ENCODE assay signal across 15 mouse cellular contexts in the genomic region with DNA sequence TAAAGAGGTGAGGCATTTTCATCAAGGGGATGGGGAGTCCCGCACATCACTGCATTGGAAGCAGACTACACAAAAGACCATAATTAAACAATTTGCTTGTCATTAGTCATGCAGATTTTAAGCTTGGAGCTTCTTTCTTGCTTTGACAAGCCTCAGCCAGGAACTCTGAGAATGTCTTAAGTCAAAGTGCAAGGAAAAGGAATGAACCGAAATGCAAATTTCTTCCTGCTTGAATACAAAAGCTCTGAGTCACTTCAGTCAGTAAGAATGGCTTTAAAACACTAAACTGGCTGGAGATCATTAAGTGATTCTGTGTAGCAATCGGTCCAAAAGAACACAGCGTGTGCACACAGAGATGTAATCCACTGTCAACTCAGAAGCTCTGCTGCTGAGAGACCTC. TPM values are rescaled to one million over a fixed set of nuclear protein-coding genes. Genes with fewer than 3 reads are reported as not detected.
A peak's percentile ranks its signal among the peaks of the same experiment; 100 is the strongest.
DNase-seq lines count a peak whose midpoint lies in the region; ATAC-seq and TF ChIP-seq lines count a peak whose summit lies in the region.
"Had no signal": no experiment of that assay in that cellular context is flagged by ENCODE, and none has a peak within 500 bp of the region (broad histone marks: within the 10 kb centered on the region; RNA-seq: fewer than 3 reads in every experiment).

No protein-coding gene starts in this region.

- H3K9me3 ChIP-seq in midbrain, embryonic 11.5 days (ENCODE audit: control insufficient read depth, low read length) = no peaks in the 10 kb centered on the region
- H3K9me3 ChIP-seq in midbrain, embryonic 10.5 days (replicated peaks) = no peaks in the 10 kb centered on the region
- H3K9me3 ChIP-seq in forebrain, postnatal 0 days (ENCODE audit: low read length) = no peaks in the 10 kb centered on the region
- no peaks in the 10 kb centered on the region for H3K9me3 ChIP-seq in neural tube, embryonic 15.5 days (replicated peaks)
- H3K9me3 ChIP-seq: liver, embryonic 15.5 days had no signal

- H3K27ac ChIP-seq in midbrain, embryonic 11.5 days (ENCODE audit: low read depth, low read length) = no peak overlapping the region
- no peak overlapping the region for H3K27ac ChIP-seq in midbrain, embryonic 10.5 days (replicated peaks)
- no peak overlapping the region for H3K27ac ChIP-seq in forebrain, postnatal 0 days (ENCODE audit: low read depth, low read length)
- no peak overlapping the region for H3K27ac ChIP-seq in neural tube, embryonic 15.5 days (replicated peaks)
- H3K27ac ChIP-seq: liver, embryonic 15.5 days; stomach, postnatal 0 days had no signal

- no peak overlapping the region for H3K9ac ChIP-seq in midbrain, embryonic 11.5 days (ENCODE audit: low read length)
- no peak overlapping the region for H3K9ac ChIP-seq in forebrain, postnatal 0 days
- H3K9ac ChIP-seq in neural tube, embryonic 15.5 days (replicated peaks) = no peak overlapping the region
- H3K9ac ChIP-seq: liver, embryonic 15.5 days had no signal

- no peak overlapping the region for H3K4me3 ChIP-seq in midbrain, embryonic 11.5 days (ENCODE audit: low read depth, low read length)
- no peak overlapping the region for H3K4me3 ChIP-seq in midbrain, embryonic 10.5 days
- H3K4me3 ChIP-seq in forebrain, postnatal 0 days (ENCODE audit: low read depth, low read length) = peak overlapping the region; percentile 47
- H3K4me3 ChIP-seq in neural tube, embryonic 15.5 days (replicated peaks) = peak overlapping the region; percentile 14; the same call in 1 of the 2 replicates
- H3K4me3 ChIP-seq: liver, embryonic 15.5 days had no signal

- no peak for ATAC-seq in midbrain, embryonic 11.5 days (ENCODE audit: low FRiP score)
- ATAC-seq in forebrain, postnatal 0 days = peak; percentile 14; the same call in 1 of the 2 replicates
- no peak for ATAC-seq in neural tube, embryonic 15.5 days (ENCODE audit: low FRiP score)

- DNase-seq in embryo, embryonic 10 days (ENCODE audit: low spot score) = peak; percentile 6
- DNase-seq in embryo, embryonic 9.5 days (ENCODE audit: extremely low spot score) = no peak
- DNase-seq in midbrain, embryonic 11.5 days (ENCODE audit: low spot score, missing footprints) = peak; percentile 81
- no peak for DNase-seq in midbrain, embryonic 10.5 days (ENCODE audit: low spot score)
- no peak for DNase-seq in forebrain, postnatal 0 days
- no peak for DNase-seq in B cell, adult 2 months
- DNase-seq in MN1 (ENCODE audit: low spot score) = no peak
- DNase-seq: adrenal gland, postnatal 36 days; cerebellum, adult 9-10 months; heart, adult 11 months; heart, postnatal 4 days; right cerebral cortex, postnatal 4 days had no signal

- peaks cover 14% of the 10 kb centered on the region for H3K4me1 ChIP-seq in midbrain, embryonic 11.5 days (ENCODE audit: control insufficient read depth, insufficient read depth, low read length)
- H3K4me1 ChIP-seq in midbrain, embryonic 10.5 days = peaks cover 30% of the 10 kb centered on the region
- no peaks in the 10 kb centered on the region for H3K4me1 ChIP-seq in forebrain, postnatal 0 days (ENCODE audit: insufficient read depth)
- H3K4me1 ChIP-seq in neural tube, embryonic 15.5 days = peaks cover 14% of the 10 kb centered on the region
- H3K4me1 ChIP-seq: liver, embryonic 15.5 days had no signal

- no peaks in the 10 kb centered on the region for H3K36me3 ChIP-seq in midbrain, embryonic 11.5 days (ENCODE audit: control insufficient read depth, insufficient read depth, low read length)
- no peaks in the 10 kb centered on the region for H3K36me3 ChIP-seq in midbrain, embryonic 10.5 days
- no peaks in the 10 kb centered on the region for H3K36me3 ChIP-seq in forebrain, postnatal 0 days (ENCODE audit: insufficient read depth)
- no peaks in the 10 kb centered on the region for H3K36me3 ChIP-seq in neural tube, embryonic 15.5 days
- H3K36me3 ChIP-seq: liver, embryonic 15.5 days had no signal

- H3K4me2 ChIP-seq in midbrain, embryonic 11.5 days = peak overlapping the region; percentile 6; the same call in 1 of the 2 replicates
- H3K4me2 ChIP-seq in forebrain, postnatal 0 days (ENCODE audit: low read depth) = peak overlapping the region; percentile 39
- peak overlapping the region; percentile 29 for H3K4me2 ChIP-seq in neural tube, embryonic 15.5 days
- H3K4me2 ChIP-seq: liver, embryonic 15.5 days had no signal

- no peaks in the 10 kb centered on the region for H3K27me3 ChIP-seq in midbrain, embryonic 11.5 days (ENCODE audit: control insufficient read depth, insufficient read depth, low read length)
- no peaks in the 10 kb centered on the region for H3K27me3 ChIP-seq in midbrain, embryonic 10.5 days (ENCODE audit: low read depth, poor library complexity, severe bottlenecking)
- H3K27me3 ChIP-seq in forebrain, postnatal 0 days (ENCODE audit: insufficient read depth, low read length) = no peaks in the 10 kb centered on the region
- H3K27me3 ChIP-seq in neural tube, embryonic 15.5 days (replicated peaks) = no peaks in the 10 kb centered on the region
- H3K27me3 ChIP-seq: liver, embryonic 15.5 days had no signal

- WGBS in midbrain, embryonic 11.5 days = 8% methylated on average over 4 of the region's 4 CpGs
- WGBS in midbrain, embryonic 10.5 days = 17% methylated on average over 4 of the region's 4 CpGs
- 4% methylated on average over 4 of the region's 4 CpGs for WGBS in forebrain, postnatal 0 days
- WGBS in neural tube, embryonic 15.5 days = 8% methylated on average over 4 of the region's 4 CpGs

- no peak for TF ChIP-seq CTCF in forebrain, postnatal 0 days (IDR thresholded peaks at IDR 0.05; ENCODE audit: low read depth)

RNA-seq across cellular contexts. Expression of gene Pde1a, which starts 2.6 kb away (rescaled TPM):
- 0.95 and 1.2 TPM in 2 replicates for polyA plus RNA-seq in midbrain, embryonic 11.5 days (2014; fragmentation: Nextera tagmentation; extraction: Ambion mirVana)
- polyA plus RNA-seq in midbrain, embryonic 10.5 days (2016; fragmentation: Nextera tagmentation; extraction: Ambion mirVana) = 0.46 and 0.70 TPM in 2 replicates
- total RNA-seq in forebrain, postnatal 0 days (2014; rRNA removed) = 42.3 and 48.9 TPM in 2 replicates
- polyA plus RNA-seq in forebrain, postnatal 0 days (2015; fragmentation: Nextera tagmentation; extraction: Ambion mirVana) = 24.3 and 45.8 TPM in 2 replicates
- 12.0 and 17.1 TPM in 2 replicates for polyA plus RNA-seq in neural tube, embryonic 15.5 days (2015; fragmentation: Nextera tagmentation; extraction: Ambion mirVana)

Comparison
In these comparisons a context has a peak if more than half of its experiments do, and no peak if none do; other contexts are left out.
1. DNase-seq: peak in embryo, embryonic 10 days (single experiment) and midbrain, embryonic 11.5 days (single experiment); none in embryo, embryonic 9.5 days (single experiment), midbrain, embryonic 10.5 days (single experiment), forebrain, postnatal 0 days (single experiment), B cell, adult 2 months (0 of 2) and MN1 (single experiment).
2. H3K4me3 ChIP-seq: peak in forebrain, postnatal 0 days (single experiment) and neural tube, embryonic 15.5 days (single experiment); none in midbrain, embryonic 11.5 days (single experiment) and midbrain, embryonic 10.5 days (single experiment).
3. Peak in every context shown above with its lines, with median percentiles within 50 percentile points of each other: H3K4me2 ChIP-seq.